Mouse (Mus musculus) heart, adult 2 months (tissue): ENCODE data around the gene Bcas1.

Experiments
- CTCF ChIP-seq: fragments of 200-600 bp; IDR thresholded peaks from 2 replicates; pipeline ENCODE4 v1.8.1; 2022; ENCODE audit warnings: antibody characterized with exemption, mild to moderate bottlenecking, moderate library complexity
- EP300 ChIP-seq: fragments of 200-500 bp; IDR thresholded peaks from 2 replicates; pipeline ENCODE4 v1.6.1; 2011; ENCODE audit warnings: low read depth, low read length, control low read depth; ENCODE audit not compliant: insufficient read depth
- POLR2A ChIP-seq: fragments of 200-500 bp; IDR thresholded peaks from 2 replicates; pipeline ENCODE4 v1.6.1; 2011; ENCODE audit warnings: mild to moderate bottlenecking, low read depth, low read length, control low read depth; ENCODE audit not compliant: insufficient read depth

DNA sequence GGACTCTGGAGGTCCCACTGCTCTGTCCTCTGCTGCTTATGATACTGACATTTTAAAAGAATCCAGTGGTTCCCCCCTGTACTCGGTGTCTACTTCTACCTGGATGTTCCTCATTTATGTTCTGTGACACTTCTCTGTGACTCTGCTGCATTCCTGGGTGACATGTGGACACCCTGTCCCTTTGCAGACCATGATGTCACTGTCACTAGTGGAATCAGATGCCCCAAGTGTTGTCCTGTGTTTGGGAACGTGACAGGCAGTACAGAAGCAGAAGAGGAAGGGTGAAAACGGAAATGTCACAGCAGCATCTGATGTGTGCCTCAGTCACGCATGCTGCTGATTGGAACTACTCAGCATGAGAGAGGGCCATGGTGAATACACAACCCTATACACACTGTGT, 110.9 kb downstream of the Bcas1 start:
- TF ChIP-seq CTCF (no peak), POLR2A (no peak), EP300 (no peak)
